Mouse (Mus musculus) T-cell, adult 2 months (primary cell): ENCODE results near the gene Gm20826.
"Not testable (repeated sequence)": the region's sequence is repeated elsewhere in the genome, so short reads cannot be mapped to it uniquely, and the experiment has no call there.

ENCODE experiments used
- DNase-seq: peaks from one replicate; pipeline ENCODE4 v3.0.0; 2022; ENCODE audit warnings: low spot score

The Gm20826 gene

GRCm38 (mm10) chrY:7638389-7638788 is at the start of gene Gm20826:
Gene Gm20826 (minus strand): TSS chrY:7638489.
- not testable (repeated sequence) for DNase-seq
